Mouse (Mus musculus): ENCODE results near the gene D430019H16Rik. TPM values are rescaled to one million over a fixed set of nuclear protein-coding genes. Genes with fewer than 3 reads are reported as not detected.

Gene D430019H16Rik
- total and polyA plus RNA-seq, 3 experiments = not detected

DNA sequence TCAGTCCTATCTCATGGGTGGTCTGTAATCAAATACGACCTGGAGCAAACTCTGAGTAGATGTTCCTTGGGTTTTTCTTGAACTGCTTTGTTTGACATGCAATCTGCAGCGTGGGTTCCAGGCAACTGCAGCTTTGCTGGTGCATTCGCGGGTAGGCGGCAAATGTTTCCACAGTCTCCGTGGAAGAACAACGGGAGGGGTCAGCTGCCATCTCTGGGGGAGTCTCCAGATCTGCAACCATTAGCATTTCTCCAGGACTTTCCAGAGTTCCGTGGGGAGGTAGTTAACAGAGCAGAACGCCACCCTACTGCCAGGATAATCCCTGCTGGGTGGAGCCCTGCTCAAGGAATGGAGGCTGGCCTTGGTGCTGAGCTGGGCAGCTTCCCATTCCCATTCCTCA is 23.3 kb downstream of the D430019H16Rik start:
- Histone ChIP-seq H3K9me3 (replicated peaks; ENCODE audit: insufficient read depth, low read length) (no peaks in the 10 kb centered on the region), H3K27ac (ENCODE audit: control insufficient read depth, low read depth, low read length) (no peak overlapping the region), H3K4me1 (ENCODE audit: control insufficient read depth in 1 of 2, insufficient read depth in 2 of 2, low read length in 2 of 2) (no peaks in the 10 kb centered on the region), H3K79me2 (ENCODE audit: control insufficient read depth, insufficient read depth, low read length, poor library complexity) (no peaks in the 10 kb centered on the region), H3K4me3 (ENCODE audit: control insufficient read depth in 1 of 2, insufficient read depth in 1 of 2, low read depth in 2 of 2, low read length in 2 of 2) (no peak overlapping the region), H3K36me3 (ENCODE audit: control insufficient read depth in 1 of 2, insufficient read depth in 2 of 2, low read length in 2 of 2) (no peaks in the 10 kb centered on the region), H3K27me3 (ENCODE audit: control insufficient read depth in 1 of 2, insufficient read depth in 2 of 2, low read length in 2 of 2) (no peaks in the 10 kb centered on the region), H3K9ac (ENCODE audit: control insufficient read depth, low read depth, low read length, poor library complexity, severe bottlenecking) (no peak overlapping the region)
- no peak for DNase-seq (ENCODE audit: low read depth, low spot score)
- TF ChIP-seq EP300 (IDR thresholded peaks at IDR 0.05; ENCODE audit: low read depth in 1 of 2, low read length in 2 of 2) (no peak), POLR2AphosphoS2 (IDR thresholded peaks at IDR 0.05; ENCODE audit: low read length) (no peak), SMC3 (IDR thresholded peaks at IDR 0.05; ENCODE audit: low read depth, low read length) (no peak), HCFC1 (IDR thresholded peaks at IDR 0.05; ENCODE audit: low read depth, low read length) (no peak), MYB (IDR thresholded peaks at IDR 0.05; ENCODE audit: low read depth, low read length) (no peak), ELF1 (IDR thresholded peaks at IDR 0.05; ENCODE audit: low read depth, low read length) (no peak), GATA1 (IDR thresholded peaks at IDR 0.05; ENCODE audit: low read depth, low read length) (no peak), ZC3H11A (IDR thresholded peaks at IDR 0.05; ENCODE audit: low read depth, low read length) (no peak), POLR2A (IDR thresholded peaks at IDR 0.05; ENCODE audit: control insufficient read depth in 1 of 2, insufficient read depth in 1 of 2, low read depth in 1 of 2, low read length in 2 of 2, poor library complexity in 1 of 2) (no peak)

DNA sequence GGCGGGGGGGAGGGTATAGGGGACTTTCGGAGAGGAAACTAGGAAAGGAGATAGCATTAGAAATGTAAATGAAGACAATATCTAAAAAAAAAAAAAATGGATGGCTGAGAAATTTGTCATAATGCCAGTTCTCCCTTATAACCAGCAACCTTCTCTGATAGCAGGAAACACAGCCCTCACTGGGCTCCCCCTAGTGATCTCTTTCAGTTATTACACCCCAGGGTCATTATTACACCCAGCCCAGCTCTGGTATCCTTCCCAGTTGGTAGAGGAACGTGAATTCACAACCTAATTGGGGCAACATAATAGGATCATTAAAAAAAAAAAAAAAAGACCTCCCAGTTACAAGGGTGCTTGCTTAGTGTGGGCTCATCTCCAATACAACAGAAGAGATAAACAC is 29.8 kb downstream of the D430019H16Rik start:
- DNase-seq (ENCODE audit: low read depth, low spot score) = peak; percentile 18
- TF ChIP-seq USF2 (IDR thresholded peaks at IDR 0.05; ENCODE audit: borderline replicate concordance in 1 of 2, insufficient read depth in 1 of 2, low read depth in 1 of 2, low read length in 2 of 2) = no peak
- TF ChIP-seq CTCF (IDR thresholded peaks at IDR 0.05 in 2 of 3, conservative IDR thresholded peaks at IDR 0.05 in 1 of 3; ENCODE audit: control insufficient read depth in 1 of 3, insufficient read depth in 1 of 3, low read depth in 2 of 3, low read length in 3 of 3, poor library complexity in 1 of 3, severe bottlenecking in 1 of 3) = peak; percentile 8 to 44 (median 36); a peak in 4 of 6 replicates
- 0 out of 2 replicates have a peak, but pooled peaks have one; percentile 8 for TF ChIP-seq ZC3H11A (IDR thresholded peaks at IDR 0.05; ENCODE audit: low read depth, low read length)
- TF ChIP-seq SMC3 (IDR thresholded peaks at IDR 0.05; ENCODE audit: low read depth, low read length) = peak; percentile 30
- TF ChIP-seq RAD21 (IDR thresholded peaks at IDR 0.05; ENCODE audit: low read depth, low read length) = peak; percentile 23; the same call in 1 of the 2 replicates
- no peak overlapping the region for H3K9ac ChIP-seq (ENCODE audit: control insufficient read depth, low read depth, low read length, poor library complexity, severe bottlenecking)
- H3K4me1 ChIP-seq (ENCODE audit: control insufficient read depth in 1 of 2, insufficient read depth in 2 of 2, low read length in 2 of 2) = no peaks in the 10 kb centered on the region
- no peak overlapping the region for H3K4me3 ChIP-seq (ENCODE audit: control insufficient read depth in 1 of 2, insufficient read depth in 1 of 2, low read depth in 2 of 2, low read length in 2 of 2)
- no peaks in the 10 kb centered on the region for H3K36me3 ChIP-seq (ENCODE audit: control insufficient read depth in 1 of 2, insufficient read depth in 2 of 2, low read length in 2 of 2)
- H3K9me3 ChIP-seq (replicated peaks; ENCODE audit: insufficient read depth, low read length) = no peaks in the 10 kb centered on the region
- H3K79me2 ChIP-seq (ENCODE audit: control insufficient read depth, insufficient read depth, low read length, poor library complexity) = no peaks in the 10 kb centered on the region
- H3K27ac ChIP-seq (ENCODE audit: control insufficient read depth, low read depth, low read length) = no peak overlapping the region
- H3K27me3 ChIP-seq (ENCODE audit: control insufficient read depth in 1 of 2, insufficient read depth in 2 of 2, low read length in 2 of 2) = no peaks in the 10 kb centered on the region

DNA sequence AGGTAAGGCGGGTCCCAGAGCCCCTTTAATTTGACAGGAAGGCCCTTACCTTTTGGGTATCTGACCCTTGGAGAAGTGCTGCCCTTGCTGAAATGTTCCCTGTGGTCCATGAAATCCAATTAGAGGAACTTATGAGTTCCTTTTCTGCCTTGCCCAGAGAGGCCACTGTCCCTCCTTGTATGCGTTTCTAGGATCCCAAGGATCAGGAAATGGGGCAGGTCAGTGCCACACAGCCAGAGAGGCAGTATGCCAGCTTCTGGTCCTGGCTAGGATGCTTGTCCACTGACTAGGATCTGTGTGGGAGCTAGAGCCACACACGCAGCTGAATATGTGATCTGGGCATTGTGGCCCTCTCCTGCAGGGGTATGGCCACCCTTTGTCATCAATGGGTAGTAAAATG is 36.6 kb downstream of the D430019H16Rik start:
- H3K79me2 ChIP-seq (ENCODE audit: control insufficient read depth, insufficient read depth, low read length, poor library complexity) = no peaks in the 10 kb centered on the region
- H3K4me3 ChIP-seq (ENCODE audit: control insufficient read depth in 1 of 2, insufficient read depth in 1 of 2, low read depth in 2 of 2, low read length in 2 of 2) = no peak overlapping the region
- no peaks in the 10 kb centered on the region for H3K36me3 ChIP-seq (ENCODE audit: control insufficient read depth in 1 of 2, insufficient read depth in 2 of 2, low read length in 2 of 2)
- H3K4me1 ChIP-seq (ENCODE audit: control insufficient read depth in 1 of 2, insufficient read depth in 2 of 2, low read length in 2 of 2) = no peaks in the 10 kb centered on the region
- H3K9me3 ChIP-seq (replicated peaks; ENCODE audit: insufficient read depth, low read length) = no peaks in the 10 kb centered on the region
- TF ChIP-seq USF1 (IDR thresholded peaks at IDR 0.05; ENCODE audit: low read depth, low read length) = no peak
- TF ChIP-seq ZC3H11A (IDR thresholded peaks at IDR 0.05; ENCODE audit: low read depth, low read length) = no peak
- TF ChIP-seq USF2 (IDR thresholded peaks at IDR 0.05; ENCODE audit: borderline replicate concordance in 1 of 2, insufficient read depth in 1 of 2, low read depth in 1 of 2, low read length in 2 of 2) = no peak
- TF ChIP-seq TCF12 (IDR thresholded peaks at IDR 0.05; ENCODE audit: low read depth, low read length) = no peak
- no peak for TF ChIP-seq SIN3A (IDR thresholded peaks at IDR 0.05; ENCODE audit: low read length)
- no peak for TF ChIP-seq ZKSCAN1 (IDR thresholded peaks at IDR 0.05; ENCODE audit: low read depth, low read length)
- TF ChIP-seq ELF1 (IDR thresholded peaks at IDR 0.05; ENCODE audit: low read depth, low read length) = no peak
- no peak for TF ChIP-seq MEF2A (IDR thresholded peaks at IDR 0.05; ENCODE audit: extremely low read depth, insufficient replicate concordance, low read depth, low read length, poor library complexity, severe bottlenecking)
- TF ChIP-seq CHD2 (IDR thresholded peaks at IDR 0.05; ENCODE audit: low read length) = no peak
- DNase-seq (ENCODE audit: low read depth, low spot score) = no peak
- H3K9ac ChIP-seq (ENCODE audit: control insufficient read depth, low read depth, low read length, poor library complexity, severe bottlenecking) = no peak overlapping the region
- no peak overlapping the region for H3K27ac ChIP-seq (ENCODE audit: control insufficient read depth, low read depth, low read length)
- no peaks in the 10 kb centered on the region for H3K27me3 ChIP-seq (ENCODE audit: control insufficient read depth in 1 of 2, insufficient read depth in 2 of 2, low read length in 2 of 2)

Data from MEL (cell line).